Mouse (Mus musculus) embryonic facial prominence, embryonic 10.5 days (tissue): ENCODE data around the gene Olfr518. TPM values are rescaled to one million over a fixed set of nuclear protein-coding genes. Genes with fewer than 3 reads are reported as not detected.

Experiments used
- polyA plus RNA-seq: library from polyadenylated mRNA; unstranded; fragments of >200 nt; fragmentation: Nextera tagmentation; extraction: Ambion mirVana; gene quantifications from 2 replicates; pipeline ENCODE4 v1.2.1, GENCODE M21; 2016

The Olfr518 gene
- polyA plus RNA-seq, 1 experiment from 2014 or later = not detected

Other genes starting within 250 kb of the Olfr518 start
- gene Olfr509, start 233.1 kb downstream of the Olfr518 start, polyA plus RNA-seq = not detected in 2 replicates
- gene Olfr510, start 218.6 kb downstream of the Olfr518 start, polyA plus RNA-seq = not detected in 2 replicates
- gene Olfr512, start 171.7 kb downstream of the Olfr518 start, polyA plus RNA-seq = not detected in 2 replicates
- gene Olfr513, start 134.0 kb downstream of the Olfr518 start, polyA plus RNA-seq = not detected in 2 replicates
- not detected in 2 replicates for gene Olfr514, start 59.0 kb downstream of the Olfr518 start, polyA plus RNA-seq
- gene Olfr516, start 34.5 kb downstream of the Olfr518 start, polyA plus RNA-seq = not detected in 2 replicates
- not detected in 2 replicates for gene Olfr517, start 12.6 kb downstream of the Olfr518 start, polyA plus RNA-seq
- gene Olfr519, start 9.4 kb upstream of the Olfr518 start, polyA plus RNA-seq = not detected in 2 replicates
- 0.02 and 0.04 TPM in 2 replicates for gene Nlrp10, start 45.2 kb upstream of the Olfr518 start, polyA plus RNA-seq
- 75.2 and 76.2 TPM in 2 replicates for gene Eif3f, start 49.4 kb upstream of the Olfr518 start, polyA plus RNA-seq
- 4.3 TPM in 2 replicates for gene Tub, start 65.3 kb upstream of the Olfr518 start, polyA plus RNA-seq
- 8.9 and 9.0 TPM in 2 replicates for gene Ric3, start 198.3 kb upstream of the Olfr518 start, polyA plus RNA-seq